Mouse (Mus musculus) brown adipose tissue, adult 24 weeks (tissue): ENCODE measurements around the gene Bicd1. TPM values are rescaled to one million over a fixed set of nuclear protein-coding genes. Genes with fewer than 3 reads are reported as not detected.
"Not testable (repeated sequence)": the region's sequence is repeated elsewhere in the genome, so short reads cannot be mapped to it uniquely, and the experiment has no call there.

Source experiments
- H3K27ac ChIP-seq: fragments of 200-500 bp; replicated peaks from 2 replicates; pipeline ENCODE4 v1.5.1; 2012; ENCODE audit warnings: low read depth, mild to moderate bottlenecking, low read length
- H3K4me1 ChIP-seq: fragments of 200-500 bp; 2 replicates; pipeline ENCODE4 v1.6.1; 2012; ENCODE audit warnings: low read length, mixed read lengths; ENCODE audit not compliant: control insufficient read depth, insufficient read depth, insufficient read length
- H3K4me3 ChIP-seq: fragments of 200-500 bp; 2 replicates; pipeline ENCODE4 v1.5.1; 2012; ENCODE audit warnings: low read depth, mild to moderate bottlenecking, low read length, moderate library complexity; ENCODE audit not compliant: insufficient read depth
- polyA plus RNA-seq: library from polyadenylated mRNA; stranded (reverse); fragments of >200 nt; gene quantifications from 2 replicates; pipeline ENCODE4 v1.2.4, GENCODE M21; 2012; ENCODE audit not compliant: missing spikeins, insufficient read depth, insufficient read length

Bicd1 gene
- 0.13 and 0.40 TPM in 2 replicates for polyA plus RNA-seq

DNA sequence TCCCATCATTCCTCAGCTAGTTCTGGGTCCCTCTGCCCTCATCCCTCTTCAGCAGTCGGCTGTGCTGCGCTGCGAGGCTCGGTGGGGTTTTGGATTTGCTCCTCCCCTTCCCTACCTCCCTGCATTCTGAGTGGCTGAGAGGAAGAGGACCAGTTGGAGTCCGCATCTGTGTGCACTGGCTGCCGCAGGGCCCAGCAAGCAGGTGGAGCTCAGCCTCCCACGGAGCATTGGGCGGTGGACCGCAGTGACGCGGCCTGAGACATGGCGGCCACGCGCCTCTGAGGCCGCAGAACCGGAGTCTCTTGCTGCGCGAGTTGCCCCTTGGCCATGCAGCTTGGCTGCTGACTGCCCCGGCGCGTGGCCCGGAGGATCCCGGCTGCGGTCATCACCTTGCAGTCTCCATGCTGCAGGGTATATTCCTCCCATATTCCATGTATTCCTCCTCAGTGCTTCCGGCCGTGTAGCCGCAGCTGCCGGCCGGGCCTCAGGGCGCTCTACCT, at the start of gene Bicd1:
Bicd1 (plus strand) TSS at position 54 of the 500 bp plus-strand sequence.
- no peak within 1 kb of the TSS for H3K27ac ChIP-seq
- peak within 1 kb of the TSS; percentile 56 for H3K4me3 ChIP-seq
- H3K4me1 ChIP-seq = no peaks in the 10 kb centered on the region

DNA sequence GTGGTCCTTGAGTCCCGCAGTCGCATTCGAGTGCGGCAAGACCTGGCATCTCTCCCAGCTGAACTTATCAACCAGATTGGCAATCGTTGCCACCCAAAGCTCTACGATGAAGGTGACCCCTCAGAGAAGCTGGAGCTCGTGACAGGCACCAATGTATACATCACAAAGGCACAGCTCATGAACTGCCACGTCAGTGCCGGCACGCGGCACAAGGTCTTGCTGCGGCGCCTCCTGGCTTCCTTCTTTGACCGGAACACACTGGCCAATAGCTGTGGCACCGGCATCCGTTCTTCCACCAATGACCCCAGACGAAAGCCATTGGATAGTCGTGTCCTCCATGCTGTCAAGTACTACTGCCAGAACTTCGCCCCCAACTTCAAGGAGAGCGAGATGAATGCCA, 46.2 kb upstream of the Bicd1 start:
- H3K4me3 ChIP-seq, H3K4me1 ChIP-seq, H3K27ac ChIP-seq: not testable (repeated sequence)

DNA sequence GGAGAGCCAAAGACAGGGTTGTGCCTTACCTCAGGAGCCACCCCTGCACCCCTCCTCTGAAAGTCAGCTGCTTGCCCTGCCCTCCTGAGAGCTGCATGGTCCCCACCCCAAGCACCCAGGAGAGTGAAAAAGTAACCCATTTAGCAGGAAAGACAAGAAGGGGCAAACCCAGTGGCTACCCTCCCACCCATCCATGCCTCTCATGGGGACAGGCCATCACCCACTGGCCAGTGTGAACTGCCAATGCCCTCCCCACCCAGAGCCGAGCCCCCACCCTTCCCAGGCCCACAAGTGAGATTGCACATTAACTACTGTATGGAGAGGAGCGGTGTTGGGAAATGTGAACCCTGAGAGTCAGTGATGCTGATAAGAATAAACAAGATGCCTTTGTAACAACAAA, 42.7 kb upstream of the Bicd1 start:
- not testable (repeated sequence) for H3K4me3 ChIP-seq, H3K27ac ChIP-seq, H3K4me1 ChIP-seq

DNA sequence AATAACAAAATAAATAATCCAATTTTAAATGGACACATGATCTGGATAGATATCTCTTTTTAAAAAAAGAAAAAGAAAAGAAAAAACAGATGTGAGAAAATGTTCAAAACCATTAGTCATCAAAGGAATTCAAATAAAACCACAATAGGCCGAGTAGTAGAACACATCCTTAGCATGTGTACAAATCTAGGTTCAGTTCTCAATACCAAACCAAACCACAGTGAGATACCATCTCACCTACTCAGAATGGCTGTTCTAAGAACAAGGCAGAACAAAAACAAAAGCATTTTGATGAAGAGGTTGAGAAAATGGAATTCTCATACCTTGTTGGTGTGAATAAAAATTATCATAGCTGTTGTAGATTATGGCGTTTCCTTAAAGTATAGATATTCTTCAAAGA, 42.3 kb upstream of the Bicd1 start:
- H3K4me1 ChIP-seq = no peaks in the 10 kb centered on the region
- H3K27ac ChIP-seq = no peak overlapping the region
- H3K4me3 ChIP-seq = no peak overlapping the region

DNA sequence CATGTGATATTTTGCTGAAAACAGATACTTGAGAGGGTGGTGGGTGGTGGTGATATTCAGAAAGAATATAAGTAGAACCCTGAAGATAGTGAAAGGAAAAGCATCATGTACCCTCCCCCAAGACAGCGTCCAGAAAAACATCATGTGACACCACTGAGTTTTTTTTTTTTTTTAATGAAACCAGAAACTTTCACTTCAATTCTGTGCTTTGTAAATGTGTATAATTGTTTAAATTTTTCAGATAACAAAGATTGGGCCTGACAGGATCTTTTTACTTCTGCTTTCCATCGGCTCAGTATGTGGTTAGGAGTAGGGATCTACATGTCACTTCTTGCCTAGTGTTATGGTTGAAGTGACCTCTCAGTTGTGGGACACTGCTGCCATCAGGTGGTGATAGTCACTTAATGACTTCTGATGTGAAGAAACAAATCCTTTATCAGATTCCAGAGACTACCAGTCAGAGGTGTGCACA, 33.7 kb upstream of the Bicd1 start:
- Histone ChIP-seq H3K27ac (no peak overlapping the region), H3K4me1 (no peaks in the 10 kb centered on the region), H3K4me3 (no peak overlapping the region)

DNA sequence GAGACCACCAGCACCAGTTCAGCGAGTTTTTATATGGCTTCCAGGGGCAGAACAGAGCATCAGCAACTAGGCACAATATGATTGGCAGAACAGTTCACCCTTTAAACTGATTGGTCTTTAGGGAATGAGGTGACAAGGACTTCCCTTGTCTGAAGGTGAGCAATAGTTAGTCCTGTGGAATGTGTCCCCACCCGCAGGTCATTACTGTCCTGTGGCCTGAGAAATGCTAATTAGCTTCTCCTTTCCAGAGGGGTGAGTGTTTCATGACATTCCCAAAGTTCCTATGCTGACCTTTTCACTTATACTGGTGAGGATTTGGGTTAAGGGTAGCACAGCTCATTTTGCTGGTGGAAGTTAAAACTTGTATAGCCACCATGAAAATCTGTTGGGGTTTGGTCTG, 25.2 kb upstream of the Bicd1 start:
- Histone ChIP-seq H3K4me1 (no peaks in the 10 kb centered on the region), H3K4me3 (no peak overlapping the region), H3K27ac (no peak overlapping the region)

DNA sequence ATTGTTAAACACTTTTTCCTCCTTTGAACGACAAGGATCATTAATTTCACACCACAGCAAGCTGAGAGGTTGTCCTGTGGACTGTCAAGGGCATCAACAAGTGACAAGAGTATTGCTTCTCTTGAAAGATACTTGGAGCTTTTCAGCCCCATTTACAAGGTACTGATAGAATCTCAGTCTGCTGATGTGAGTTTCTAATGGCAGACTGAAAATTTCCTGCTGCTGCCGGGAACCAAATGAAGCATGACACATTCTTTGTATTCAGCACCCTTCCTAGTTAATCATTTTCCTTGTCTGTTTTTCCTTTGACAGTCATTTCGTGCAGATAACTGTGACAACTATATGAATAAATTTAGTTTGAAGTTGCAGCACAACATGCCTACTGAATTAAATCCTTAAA, 22.3 kb upstream of the Bicd1 start:
- Histone ChIP-seq H3K4me1 (no peaks in the 10 kb centered on the region), H3K27ac (no peak overlapping the region), H3K4me3 (no peak overlapping the region)

DNA sequence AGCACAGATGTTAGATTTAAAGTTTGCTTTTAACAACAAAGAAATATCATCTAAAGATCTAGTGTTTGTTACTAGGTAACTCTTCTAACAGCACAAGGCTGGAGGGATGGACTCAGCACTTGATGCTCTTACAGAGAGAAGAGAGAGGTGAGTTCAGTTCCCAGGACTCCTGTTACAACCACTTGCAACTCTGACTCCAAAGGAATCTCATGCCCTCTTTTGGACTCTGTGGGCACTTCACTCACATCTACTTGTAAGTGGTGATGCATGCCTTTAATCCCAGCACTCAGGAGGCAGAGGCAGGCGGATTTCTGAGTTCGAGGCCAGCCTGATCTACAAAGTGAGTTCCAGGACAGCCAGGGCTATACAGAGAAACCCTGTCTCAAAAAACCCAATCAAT, 19.1 kb upstream of the Bicd1 start:
- not testable (repeated sequence) for H3K27ac ChIP-seq, H3K4me1 ChIP-seq, H3K4me3 ChIP-seq

DNA sequence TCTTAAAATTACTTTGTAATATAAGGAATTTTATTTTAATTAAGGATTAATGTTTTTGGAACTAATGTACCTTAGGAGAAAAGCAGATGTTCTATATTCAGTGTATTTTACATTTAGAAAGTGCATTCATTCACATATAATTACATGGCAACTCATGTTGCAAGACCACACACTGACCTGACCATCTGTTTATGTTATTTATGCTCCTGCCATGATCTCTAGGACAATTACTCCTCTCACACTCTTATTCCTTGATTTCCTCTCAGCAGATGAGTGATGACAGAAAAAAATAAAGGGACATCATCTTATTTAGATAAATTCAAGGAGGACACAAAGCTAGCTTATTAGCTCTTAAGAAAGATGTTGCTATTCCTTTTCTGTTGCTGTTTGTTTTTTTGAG, 9.3 kb upstream of the Bicd1 start:
- Histone ChIP-seq H3K4me3 (no peak overlapping the region), H3K4me1 (no peaks in the 10 kb centered on the region)

DNA sequence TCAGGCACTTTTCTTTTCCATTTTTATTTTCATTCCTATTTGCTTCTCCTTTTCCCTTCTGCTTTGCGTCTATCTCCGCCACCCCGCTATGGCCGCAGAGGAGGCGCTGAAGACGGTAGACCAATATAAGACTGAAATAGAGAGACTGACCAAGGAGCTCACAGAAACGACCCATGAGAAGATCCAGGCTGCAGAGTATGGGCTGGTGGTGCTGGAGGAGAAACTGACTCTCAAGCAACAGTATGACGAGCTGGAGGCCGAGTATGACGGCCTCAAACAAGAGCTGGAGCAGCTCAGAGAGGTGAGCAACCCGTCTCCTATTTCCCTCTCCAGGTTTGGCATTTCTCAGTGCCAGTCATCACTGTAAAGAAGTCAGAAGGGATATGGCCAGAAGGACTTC, 655 bp downstream of the Bicd1 start:
- Histone ChIP-seq H3K4me3 (peak overlapping the region; percentile 56), H3K27ac (no peak overlapping the region), H3K4me1 (no peaks in the 10 kb centered on the region)

More for the DNA sequence above, 9.3 kb upstream of the Bicd1 start:
- no peak overlapping the region for H3K27ac ChIP-seq

DNA sequence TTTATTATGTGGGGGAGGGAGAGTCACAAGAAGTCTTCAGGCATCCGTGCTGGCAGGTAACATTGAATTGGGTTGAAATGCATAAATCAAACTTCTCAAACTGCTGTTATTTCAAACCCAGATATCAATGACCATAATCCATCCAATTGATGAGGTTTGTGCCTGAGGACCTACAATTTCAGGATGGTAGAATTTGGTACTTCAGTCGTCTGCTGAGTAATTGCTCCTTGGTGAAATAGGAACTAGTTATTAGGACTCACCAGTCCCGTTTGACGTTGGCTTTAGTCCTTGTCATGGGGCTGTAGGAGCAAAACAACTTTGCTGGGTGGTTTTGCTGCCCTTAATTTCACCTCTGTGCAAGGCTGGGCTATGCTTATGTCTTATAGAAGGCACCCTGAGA, 1.2 kb downstream of the Bicd1 start:
- Histone ChIP-seq H3K4me1 (no peaks in the 10 kb centered on the region), H3K27ac (no peak overlapping the region), H3K4me3 (0 out of 2 replicates have a peak overlapping the region, but pooled peaks have one; percentile 56)

DNA sequence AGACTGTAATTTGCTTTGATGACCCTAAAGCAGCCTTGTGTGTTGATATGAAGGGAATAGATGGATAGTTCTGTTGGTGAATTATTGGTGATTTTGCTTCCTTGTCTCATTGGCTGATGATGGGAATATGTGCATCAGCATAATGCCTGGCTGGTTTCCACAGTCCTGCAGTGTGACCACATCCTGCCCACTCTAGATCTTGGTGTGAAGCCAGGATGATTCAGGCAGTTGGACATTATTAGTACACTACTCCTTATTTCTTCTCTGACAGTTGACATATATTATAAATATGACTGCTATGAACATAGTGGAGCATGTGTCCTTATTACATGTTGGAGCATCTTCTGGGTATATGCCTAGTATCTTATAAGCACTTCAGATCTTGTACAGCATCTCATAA, 4.6 kb downstream of the Bicd1 start:
- H3K4me3 ChIP-seq = no peak overlapping the region
- H3K27ac ChIP-seq = no peak overlapping the region
- H3K4me1 ChIP-seq = no peaks in the 10 kb centered on the region

DNA sequence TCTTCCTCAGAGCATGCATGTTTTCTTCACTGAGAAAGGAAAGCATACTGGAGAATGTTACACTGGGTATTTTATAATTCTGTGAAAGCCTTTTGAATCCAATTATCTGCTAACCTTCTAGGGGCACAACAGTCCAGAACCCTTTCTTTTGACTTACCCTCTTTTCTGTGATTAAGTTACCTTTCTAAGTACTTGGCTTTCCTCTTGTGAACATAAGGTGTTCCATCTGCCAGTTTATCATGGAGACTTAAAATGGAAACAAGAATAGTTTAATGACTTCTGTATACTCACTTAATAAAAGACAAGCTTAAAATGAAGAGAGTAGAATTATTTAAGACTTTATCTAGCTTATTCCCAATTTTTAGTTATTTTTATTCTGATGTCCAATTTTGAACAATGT, 16.1 kb downstream of the Bicd1 start:
- H3K4me3 ChIP-seq = no peak overlapping the region
- H3K27ac ChIP-seq = no peak overlapping the region
- no peaks in the 10 kb centered on the region for H3K4me1 ChIP-seq

DNA sequence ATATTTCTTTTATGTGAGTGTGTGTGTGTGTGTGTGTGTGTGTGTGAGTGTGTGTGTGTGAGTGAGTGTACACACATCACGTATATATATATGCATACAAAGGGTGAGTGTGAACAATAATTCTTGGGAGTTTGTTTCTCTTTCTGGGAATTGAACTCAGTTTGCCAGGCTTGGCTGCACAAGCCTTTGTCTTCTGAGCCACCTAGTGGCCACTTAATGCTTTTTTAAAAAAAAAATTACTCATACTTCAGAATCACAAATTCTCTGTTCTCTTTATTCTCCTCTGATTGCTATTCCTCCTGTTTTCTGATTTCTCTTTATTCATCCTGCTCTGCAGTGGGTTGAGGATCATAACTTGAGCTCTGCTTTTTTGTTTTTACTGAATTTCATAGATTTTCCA, 30.5 kb downstream of the Bicd1 start:
- Histone ChIP-seq H3K4me1 (no peaks in the 10 kb centered on the region), H3K4me3 (no peak overlapping the region), H3K27ac (no peak overlapping the region)

DNA sequence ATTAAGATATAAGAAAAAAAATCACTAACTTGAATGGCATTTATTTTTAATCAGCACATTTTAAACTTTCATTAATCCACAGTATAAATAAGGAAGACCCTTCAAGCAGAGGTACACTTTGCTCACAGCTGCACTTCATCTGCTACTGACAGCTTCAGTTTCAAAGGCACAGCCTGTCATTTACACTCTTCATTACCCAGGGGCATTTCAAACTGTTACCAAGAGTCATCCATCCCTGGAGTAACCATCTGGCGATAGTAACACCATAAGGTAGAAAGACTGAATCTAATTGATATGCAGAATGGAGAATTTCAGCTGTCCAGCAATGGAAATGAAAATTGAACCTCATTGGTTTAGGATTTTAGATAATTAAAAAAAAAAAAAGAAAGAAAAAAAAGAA, 34.2 kb downstream of the Bicd1 start:
- H3K4me1 ChIP-seq = no peaks in the 10 kb centered on the region
- H3K27ac ChIP-seq = no peak overlapping the region
- H3K4me3 ChIP-seq = no peak overlapping the region

DNA sequence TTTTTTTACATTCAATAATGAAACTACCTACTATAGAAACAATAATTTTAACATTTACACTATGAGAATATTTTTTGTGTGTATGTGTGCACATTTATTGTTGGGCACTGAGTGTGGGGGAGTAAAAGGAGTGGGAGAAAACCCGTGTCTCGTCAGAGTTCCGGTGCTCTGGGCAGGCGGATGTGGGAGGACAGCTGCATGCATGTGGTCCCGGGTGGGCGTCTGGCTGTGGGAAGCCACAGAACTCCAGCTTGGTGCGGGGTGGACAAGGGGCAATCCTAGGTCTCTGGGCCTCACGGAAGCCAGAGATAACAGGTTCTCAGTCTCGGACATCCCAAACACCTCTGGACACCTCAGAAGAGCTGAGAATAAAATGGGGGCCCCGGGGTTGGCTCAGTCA, 37.2 kb downstream of the Bicd1 start:
- Histone ChIP-seq H3K4me1 (no peaks in the 10 kb centered on the region), H3K27ac (no peak overlapping the region)

DNA sequence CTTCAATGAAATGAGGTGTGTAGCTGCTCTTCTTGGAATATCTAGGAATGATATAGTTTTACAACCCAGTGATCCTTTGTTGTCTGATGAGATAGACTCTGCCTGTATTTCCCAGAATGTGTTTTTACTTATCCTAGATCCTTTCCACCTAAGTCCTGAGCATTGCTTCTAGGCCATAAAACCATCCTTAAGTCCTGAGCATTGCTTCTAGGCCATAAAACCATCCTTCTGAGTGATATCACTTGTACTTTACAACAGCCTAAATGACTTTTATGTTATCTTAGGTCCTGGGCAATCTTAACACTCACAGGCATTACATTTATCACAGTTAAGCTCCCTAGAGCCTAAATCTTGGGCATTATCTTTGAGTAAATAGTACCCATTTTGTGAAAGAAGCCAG, 48.6 kb downstream of the Bicd1 start:
- no peak overlapping the region for H3K27ac ChIP-seq
- no peaks in the 10 kb centered on the region for H3K4me1 ChIP-seq
- H3K4me3 ChIP-seq = no peak overlapping the region

More for the DNA sequence above, 37.2 kb downstream of the Bicd1 start:
- no peak overlapping the region for H3K4me3 ChIP-seq
